Mouse (Mus musculus) heart, adult 2 months (tissue): ENCODE data around the gene Get4.

Experiments
- CTCF ChIP-seq: fragments of 200-600 bp; IDR thresholded peaks from 2 replicates; pipeline ENCODE4 v1.8.1; 2022; ENCODE audit warnings: antibody characterized with exemption, mild to moderate bottlenecking, moderate library complexity
- EP300 ChIP-seq: fragments of 200-500 bp; IDR thresholded peaks from 2 replicates; pipeline ENCODE4 v1.6.1; 2011; ENCODE audit warnings: low read depth, low read length, control low read depth; ENCODE audit not compliant: insufficient read depth
- POLR2A ChIP-seq: fragments of 200-500 bp; IDR thresholded peaks from 2 replicates; pipeline ENCODE4 v1.6.1; 2011; ENCODE audit warnings: mild to moderate bottlenecking, low read depth, low read length, control low read depth; ENCODE audit not compliant: insufficient read depth

GRCm38 (mm10) chr5:139287099-139287498 lies 35.0 kb downstream of the Get4 start:
- no peak for TF ChIP-seq EP300
- no peak for TF ChIP-seq POLR2A
- no peak for TF ChIP-seq CTCF
